Mouse (Mus musculus) lung, postnatal 0 days (tissue): Measurements from ENCODE around the gene Lmtk3. TPM values are rescaled to one million over a fixed set of nuclear protein-coding genes. Genes with fewer than 3 reads are reported as not detected.

Experiments used
- ATAC-seq: fragments of 200-750 bp; cut with Nextera tagmentation; 2 replicates; pipeline ENCODE4 v1.8.0; 2017; ENCODE audit warnings: moderate library complexity
- DNase-seq: peaks from one replicate; pipeline ENCODE4 v3.0.0-alpha.2; 2016; ENCODE audit warnings: low spot score
- H3K27ac ChIP-seq: fragments of 300-500 bp; sonication (generic); 2 replicates; pipeline ENCODE4 v1.5.1; 2014; ENCODE audit warnings: antibody characterized with exemption, mild to moderate bottlenecking, low read length, mixed read lengths
- H3K27me3 ChIP-seq: fragments of 300-500 bp; sonication (generic); replicated peaks from 2 replicates; pipeline ENCODE4 v1.6.1; 2014; ENCODE audit warnings: low read length, mixed read lengths; ENCODE audit not compliant: insufficient read depth
- H3K36me3 ChIP-seq: fragments of 300-500 bp; sonication (generic); 2 replicates; pipeline ENCODE4 v1.6.1; 2014; ENCODE audit warnings: low read length, mixed read lengths; ENCODE audit not compliant: insufficient read depth
- H3K4me1 ChIP-seq: fragments of 300-500 bp; sonication (generic); 2 replicates; pipeline ENCODE4 v1.6.1; 2014; ENCODE audit warnings: antibody characterized with exemption, low read depth, low read length, mixed read lengths; ENCODE audit not compliant: insufficient read depth
- H3K4me2 ChIP-seq: fragments of 300-500 bp; sonication (generic); replicated peaks from 2 replicates; pipeline ENCODE4 v1.6.1; 2014; ENCODE audit warnings: low read depth, mild to moderate bottlenecking, low read length, moderate library complexity, mixed read lengths
- H3K4me3 ChIP-seq: fragments of 300-500 bp; sonication (generic); 2 replicates; pipeline ENCODE4 v1.5.1; 2014; ENCODE audit warnings: low read depth, low read length
- H3K9ac ChIP-seq: fragments of 300-500 bp; sonication (generic); replicated peaks from 2 replicates; pipeline ENCODE4 v1.6.1; 2014; ENCODE audit warnings: low read depth, mild to moderate bottlenecking
- H3K9me3 ChIP-seq: fragments of 300-500 bp; sonication (generic); 2 replicates; pipeline ENCODE4 v1.6.1; 2016; ENCODE audit warnings: low read length, mixed read lengths
- CTCF ChIP-seq: IDR thresholded peaks from 2 replicates; pipeline ENCODE4 v1.5.1; 2016; ENCODE audit warnings: antibody characterized with exemption, mild to moderate bottlenecking
- EP300 ChIP-seq: IDR thresholded peaks from 2 replicates; pipeline ENCODE4 v1.6.1; 2016; ENCODE audit warnings: antibody characterized with exemption, mild to moderate bottlenecking, control low read depth
- WGBS: fragments of 180-500 bp; shearing (Covaris S2); extraction: QIAGEN DNeasy Blood & Tissue Kit; methylation state at CpG from one replicate; pipeline ENCODE4 v1.1.7; 2014; 5-methylcytosine and 5-hydroxymethylcytosine counted together
- polyA plus RNA-seq: library from polyadenylated mRNA; unstranded; fragments of >200 nt; fragmentation: Nextera tagmentation; extraction: Ambion mirVana; gene quantifications from 2 replicates; pipeline ENCODE4 v1.2.1, GENCODE M21; 2015

The Lmtk3 gene
- polyA plus RNA-seq: 0.10 and 0.11 TPM in 2 replicates

DNA sequence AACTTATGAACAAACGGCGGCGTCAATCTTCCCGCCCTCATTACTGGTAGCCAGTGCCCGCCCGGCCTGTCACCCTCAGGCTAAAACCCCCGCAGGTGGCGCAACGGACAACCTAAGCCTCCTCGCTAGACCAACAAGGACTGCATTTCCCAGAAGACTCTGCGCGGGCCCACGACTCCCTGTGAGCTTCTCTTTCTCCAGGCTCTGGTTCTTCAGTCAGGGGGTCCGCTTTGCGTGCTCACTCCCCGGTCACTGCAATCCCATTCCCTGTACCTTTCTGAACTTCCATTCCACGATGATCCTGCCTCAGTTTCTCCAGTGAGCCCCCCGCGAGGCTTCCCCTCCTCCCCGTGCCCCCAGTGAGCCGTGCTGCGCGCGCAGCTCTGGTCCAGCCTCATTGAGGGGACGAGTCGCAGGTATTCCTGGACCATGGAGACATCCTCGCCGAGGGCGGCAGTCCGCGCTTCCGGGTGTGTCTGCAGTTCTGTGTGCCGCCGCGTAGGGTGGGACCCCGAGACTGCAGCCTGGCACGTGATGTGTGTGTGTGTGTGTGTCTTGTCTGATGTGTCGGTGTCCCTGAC, at the start of gene Lmtk3:
Lmtk3 (plus strand) TSS at position 228 of the 581 bp plus-strand sequence.
- DNase-seq (peak; percentile 84), ATAC-seq (peak; percentile 81)
- H3K27me3 ChIP-seq: peaks cover 12% of the 10 kb centered on the region; the same call in 1 of the 2 replicates
- TF ChIP-seq CTCF: peak; percentile 57
- no peak for TF ChIP-seq EP300
- H3K4me3 ChIP-seq: peak within 1 kb of the TSS; percentile 49
- H3K4me1 ChIP-seq: peaks cover 4% of the 10 kb centered on the region; the same call in 1 of the 2 replicates
- peak within 1 kb of the TSS; percentile 85 for H3K4me2 ChIP-seq
- no peaks in the 10 kb centered on the region for H3K36me3 ChIP-seq
- no peaks in the 10 kb centered on the region for H3K9me3 ChIP-seq
- 0 out of 2 replicates have a peak within 1 kb of the TSS, but pooled peaks have one; percentile 23 for H3K9ac ChIP-seq
- H3K27ac ChIP-seq: no peak within 1 kb of the TSS
- 1% methylated on average over 38 of the region's 38 CpGs for WGBS

DNA sequence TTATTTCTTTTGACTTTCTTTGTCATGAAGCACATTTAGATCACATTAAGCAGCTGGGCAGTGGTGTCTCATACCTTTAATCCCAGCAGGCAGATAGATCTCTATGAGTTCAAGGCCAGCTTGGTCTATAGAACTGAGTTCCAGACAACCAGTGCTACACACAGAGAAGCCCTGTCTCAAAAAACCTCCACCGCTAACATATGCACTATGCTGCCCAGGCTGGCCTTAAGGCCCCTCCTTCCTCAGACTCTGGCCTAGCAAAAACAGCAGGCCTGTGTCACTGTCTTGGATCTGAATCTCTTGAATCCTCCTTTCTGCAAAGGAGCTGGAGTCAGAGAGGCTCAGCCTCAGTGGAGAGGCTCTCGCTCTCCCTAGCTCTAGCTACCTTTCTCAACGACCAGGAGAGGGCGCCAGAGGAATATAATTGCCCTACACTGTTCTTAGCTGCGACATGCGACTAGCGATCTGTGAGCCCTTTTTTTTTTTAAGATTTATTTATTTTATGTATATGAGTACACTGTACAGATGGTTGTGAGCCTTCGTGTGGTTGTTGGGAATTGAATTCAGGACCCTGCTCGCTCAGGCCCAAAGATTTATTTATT, 44.3 kb upstream of the Lmtk3 start:
- Histone ChIP-seq H3K27ac (no peak overlapping the region), H3K9me3 (no peaks in the 10 kb centered on the region), H3K27me3 (no peaks in the 10 kb centered on the region), H3K4me2 (no peak overlapping the region), H3K4me1 (no peaks in the 10 kb centered on the region), H3K9ac (no peak overlapping the region), H3K4me3 (no peak overlapping the region), H3K36me3 (no peaks in the 10 kb centered on the region)
- ATAC-seq (peak; percentile 75), DNase-seq (peak; percentile 92)
- peak; percentile 94 for TF ChIP-seq CTCF
- TF ChIP-seq EP300: no peak
- 10% methylated on average over 9 of the region's 9 CpGs for WGBS

DNA sequence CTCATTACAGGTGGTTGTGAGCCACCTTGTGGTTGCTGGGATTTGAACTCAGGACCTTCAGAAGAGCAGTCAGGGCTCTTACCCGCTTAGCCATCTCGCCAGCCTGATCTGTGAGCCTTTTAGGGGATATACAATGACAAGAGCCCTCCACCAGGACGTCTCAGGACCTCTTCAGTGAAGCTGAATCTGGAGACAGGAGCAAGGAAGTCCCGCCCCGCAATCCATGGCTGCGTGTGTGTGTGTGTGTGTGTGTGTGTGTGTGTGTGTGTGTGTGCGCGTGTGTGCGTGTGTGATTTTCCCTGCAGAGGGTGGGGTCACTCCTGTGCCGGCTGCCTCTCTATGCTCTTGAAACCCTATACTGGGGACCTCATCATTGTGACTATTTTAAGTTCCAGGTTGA, 43.7 kb upstream of the Lmtk3 start:
- ATAC-seq (no peak), DNase-seq (no peak)
- no peak for TF ChIP-seq EP300
- no peak for TF ChIP-seq CTCF
- Histone ChIP-seq H3K4me3 (no peak overlapping the region), H3K36me3 (no peaks in the 10 kb centered on the region), H3K9me3 (no peaks in the 10 kb centered on the region), H3K27me3 (no peaks in the 10 kb centered on the region), H3K4me1 (no peaks in the 10 kb centered on the region), H3K27ac (no peak overlapping the region), H3K9ac (no peak overlapping the region), H3K4me2 (no peak overlapping the region)
- 53% methylated on average over 8 of the region's 10 CpGs for WGBS

- ATAC-seq: no peak
- H3K4me3 ChIP-seq: no peak overlapping the region
- 78% methylated on average over 12 of the region's 12 CpGs for WGBS
- H3K9me3 ChIP-seq: no peaks in the 10 kb centered on the region
- H3K9ac ChIP-seq: no peak overlapping the region
- no peak for TF ChIP-seq EP300
- no peak for TF ChIP-seq CTCF
- no peaks in the 10 kb centered on the region for H3K4me1 ChIP-seq
- no peaks in the 10 kb centered on the region for H3K27me3 ChIP-seq
- H3K4me2 ChIP-seq: 0 out of 2 replicates have a peak overlapping the region, but pooled peaks have one; percentile 48
- no peak overlapping the region for H3K27ac ChIP-seq
- H3K36me3 ChIP-seq: no peaks in the 10 kb centered on the region
- no peak for DNase-seq
Observed at GRCm38 (mm10) chr7:45741308-45741707, 42.2 kb upstream of the Lmtk3 start.

- Histone ChIP-seq H3K4me3 (peak overlapping the region; percentile 24), H3K4me1 (no peaks in the 10 kb centered on the region), H3K36me3 (no peaks in the 10 kb centered on the region), H3K9ac (no peak overlapping the region), H3K9me3 (no peaks in the 10 kb centered on the region), H3K27ac (no peak overlapping the region), H3K4me2 (peak overlapping the region; percentile 48), H3K27me3 (no peaks in the 10 kb centered on the region)
- peak; percentile 64 for DNase-seq
- TF ChIP-seq CTCF (no peak), EP300 (no peak)
- ATAC-seq: peak; percentile 62
- 29% methylated on average over 11 of the region's 11 CpGs for WGBS
Observed at GRCm38 (mm10) chr7:45741777-45742176, 41.8 kb upstream of the Lmtk3 start.

- WGBS: 26% methylated on average over 19 of the region's 19 CpGs
- TF ChIP-seq CTCF (peak; percentile 52), EP300 (no peak)
- H3K27me3 ChIP-seq: no peaks in the 10 kb centered on the region
- DNase-seq (peak; percentile 79), ATAC-seq (peak; percentile 68)
- H3K4me1 ChIP-seq: no peaks in the 10 kb centered on the region
- peak overlapping the region; percentile 24 for H3K4me3 ChIP-seq
- H3K9me3 ChIP-seq: no peaks in the 10 kb centered on the region
- H3K27ac ChIP-seq: no peak overlapping the region
- no peaks in the 10 kb centered on the region for H3K36me3 ChIP-seq
- H3K9ac ChIP-seq: no peak overlapping the region
- peak overlapping the region; percentile 48 for H3K4me2 ChIP-seq
Observed at GRCm38 (mm10) chr7:45742338-45742737, 41.2 kb upstream of the Lmtk3 start.
